ENCODE assay signal across 9 mouse cellular contexts in genomic region chr5:67532756-67533255, GRCm38 (mm10).
DNase-seq lines count a peak whose midpoint lies in the region; ATAC-seq and TF ChIP-seq lines count a peak whose summit lies in the region.
"Had no signal": no experiment of that assay in that cellular context is flagged by ENCODE, and none has a peak within 500 bp of the region (broad histone marks: within the 10 kb centered on the region; RNA-seq: fewer than 3 reads in every experiment).

No protein-coding gene starts in this region.

- H3K9me3 ChIP-seq in neural tube, embryonic 11.5 days (ENCODE audit: control insufficient read depth, low read length), result no peaks in the 10 kb centered on the region
- no peaks in the 10 kb centered on the region for H3K9me3 ChIP-seq in forebrain, embryonic 10.5 days
- no peaks in the 10 kb centered on the region for H3K9me3 ChIP-seq in heart, postnatal 0 days (replicated peaks; ENCODE audit: control insufficient read depth, low read length)

- H3K36me3 ChIP-seq in neural tube, embryonic 11.5 days (ENCODE audit: control insufficient read depth, insufficient read depth, low read length), result no peaks in the 10 kb centered on the region
- no peaks in the 10 kb centered on the region for H3K36me3 ChIP-seq in forebrain, embryonic 10.5 days (replicated peaks)
- H3K36me3 ChIP-seq in heart, postnatal 0 days (replicated peaks; ENCODE audit: control insufficient read depth, insufficient read depth, low read length), result no peaks in the 10 kb centered on the region

- H3K27me3 ChIP-seq in neural tube, embryonic 11.5 days (ENCODE audit: control insufficient read depth, insufficient read depth, low read length), result no peaks in the 10 kb centered on the region
- peaks cover 42% of the 10 kb centered on the region for H3K27me3 ChIP-seq in forebrain, embryonic 10.5 days (ENCODE audit: poor library complexity, severe bottlenecking)
- no peaks in the 10 kb centered on the region for H3K27me3 ChIP-seq in heart, postnatal 0 days (ENCODE audit: control insufficient read depth, insufficient read depth, low read length)

- H3K4me3 ChIP-seq in neural tube, embryonic 11.5 days (ENCODE audit: low read depth, low read length), result no peak overlapping the region
- H3K4me3 ChIP-seq in forebrain, embryonic 10.5 days, result peak overlapping the region; percentile 42
- peak overlapping the region; percentile 33 for H3K4me3 ChIP-seq in heart, postnatal 0 days (ENCODE audit: low read depth, low read length)

- H3K4me1 ChIP-seq in neural tube, embryonic 11.5 days (ENCODE audit: control insufficient read depth, insufficient read depth, low read length), result no peaks in the 10 kb centered on the region
- peaks cover 13% of the 10 kb centered on the region for H3K4me1 ChIP-seq in forebrain, embryonic 10.5 days
- no peaks in the 10 kb centered on the region for H3K4me1 ChIP-seq in heart, postnatal 0 days (ENCODE audit: control insufficient read depth, insufficient read depth)

- no peak for TF ChIP-seq CTCF in heart, postnatal 0 days (IDR thresholded peaks at IDR 0.05; ENCODE audit: low read depth)

- peak; percentile 14; the same call in 1 of the 2 replicates for ATAC-seq in neural tube, embryonic 11.5 days (ENCODE audit: insufficient read depth, low FRiP score, low TSS enrichment)
- peak; percentile 10; the same call in 1 of the 2 replicates for ATAC-seq in heart, postnatal 0 days (ENCODE audit: insufficient read depth, low read depth)

- no peak overlapping the region for H3K9ac ChIP-seq in neural tube, embryonic 11.5 days (ENCODE audit: low read length)
- no peak overlapping the region for H3K9ac ChIP-seq in heart, postnatal 0 days (replicated peaks; ENCODE audit: low read depth, low read length)
- H3K9ac ChIP-seq: liver, embryonic 14.5 days had no signal

- TF ChIP-seq EP300 in heart, postnatal 0 days (IDR thresholded peaks at IDR 0.05; ENCODE audit: low read depth), result no peak

- 41% methylated on average over 15 of the region's 15 CpGs for WGBS in neural tube, embryonic 11.5 days
- WGBS in forebrain, embryonic 10.5 days, result 22% methylated on average over 15 of the region's 15 CpGs
- 21% methylated on average over 15 of the region's 15 CpGs for WGBS in heart, postnatal 0 days

- DNase-seq in neural tube, embryonic 11.5 days (ENCODE audit: low spot score), result peak; percentile 17
- DNase-seq in neural tube, embryonic 10.5 days (ENCODE audit: extremely low spot score, low spot score), result no peak
- DNase-seq in forebrain, embryonic 10.5 days (ENCODE audit: extremely low spot score, low spot score), result peak; percentile 52
- peak; percentile 27 for DNase-seq in heart, postnatal 0 days (ENCODE audit: low spot score)
- DNase-seq in kidney, postnatal 25 days, result peak; percentile 18 to 60
- DNase-seq in lung, postnatal 4 days, result peak; percentile 4 to 24
- DNase-seq in testis, postnatal 14 days (ENCODE audit: low spot score), result peak; percentile 43
- DNase-seq in thymus, postnatal 25 days, result no peak

- H3K4me2 ChIP-seq in neural tube, embryonic 11.5 days (ENCODE audit: low read depth), result no peak overlapping the region
- H3K4me2 ChIP-seq in heart, postnatal 0 days (ENCODE audit: low read depth, low read length), result peak overlapping the region; percentile 51

- no peak overlapping the region for H3K27ac ChIP-seq in neural tube, embryonic 11.5 days (ENCODE audit: low read depth, low read length)
- H3K27ac ChIP-seq in forebrain, embryonic 10.5 days, result no peak overlapping the region
- no peak overlapping the region for H3K27ac ChIP-seq in heart, postnatal 0 days (ENCODE audit: low read depth)
- H3K27ac ChIP-seq: liver, embryonic 14.5 days had no signal

Comparison
In these comparisons a context has a peak if more than half of its experiments do, and no peak if none do; other contexts are left out.
1. DNase-seq: peak in neural tube, embryonic 11.5 days (single experiment), forebrain, embryonic 10.5 days (single experiment), heart, postnatal 0 days (single experiment), kidney, postnatal 25 days (2 of 2), lung, postnatal 4 days (2 of 2) and testis, postnatal 14 days (single experiment); none in neural tube, embryonic 10.5 days (single experiment) and thymus, postnatal 25 days (single experiment).